Mouse (Mus musculus) liver, postnatal 0 days (tissue): Measurements from ENCODE around the gene Raph1.

Source experiments
- CTCF ChIP-seq: sonication (generic); IDR thresholded peaks from 2 replicates; pipeline ENCODE4 v1.5.1; 2016; ENCODE audit warnings: antibody characterized with exemption, low read depth
- EP300 ChIP-seq: IDR thresholded peaks from 2 replicates; pipeline ENCODE4 v1.6.1; 2016; ENCODE audit warnings: antibody characterized with exemption, low read depth, mild to moderate bottlenecking

- TF ChIP-seq EP300, result no peak
- TF ChIP-seq CTCF, result peak; percentile 62
Observed at GRCm38 (mm10) chr1:60447067-60447466, 119.8 kb downstream of the Raph1 start.
